Mouse (Mus musculus): ENCODE results near the gene Kif18b. TPM values are rescaled to one million over a fixed set of nuclear protein-coding genes. Genes with fewer than 3 reads are reported as not detected.

Gene Kif18b
- polyA plus RNA-seq, 1 experiment from 2014 or later, result 5.3 TPM

DNA sequence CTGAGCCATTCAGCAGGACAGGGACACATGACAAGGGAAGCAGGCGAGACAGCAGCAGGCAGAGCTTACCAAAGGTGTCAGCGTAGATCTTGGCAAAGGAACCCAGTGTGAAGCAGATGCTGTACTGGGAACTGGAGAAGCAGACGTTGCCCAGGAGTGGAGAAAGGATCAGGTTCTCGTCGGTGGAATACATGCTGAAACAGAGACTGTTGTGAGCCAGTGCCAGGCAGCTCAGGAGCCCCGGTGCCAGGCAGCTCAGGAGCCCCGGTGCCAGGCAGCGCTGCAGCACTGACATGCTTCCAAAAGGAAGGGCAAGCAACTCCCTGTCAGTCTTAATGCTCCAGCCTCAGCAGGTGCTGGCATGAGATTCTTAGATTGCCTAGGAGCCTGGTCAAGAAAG lies 65.0 kb downstream of the Kif18b start:
- 68% methylated on average over 8 of the region's 8 CpGs for WGBS
- Histone ChIP-seq H3K36me3 (peaks cover 69% of the 10 kb centered on the region), H3K27me3 (no peaks in the 10 kb centered on the region), H3K9me3 (no peaks in the 10 kb centered on the region), H3K9ac (replicated peaks) (no peak overlapping the region), H3K4me1 (no peaks in the 10 kb centered on the region), H3K4me3 (no peak overlapping the region), H3K4me2 (replicated peaks) (no peak overlapping the region), H3K27ac (replicated peaks) (no peak overlapping the region)
- no peak for ATAC-seq (replicated peaks)

DNA sequence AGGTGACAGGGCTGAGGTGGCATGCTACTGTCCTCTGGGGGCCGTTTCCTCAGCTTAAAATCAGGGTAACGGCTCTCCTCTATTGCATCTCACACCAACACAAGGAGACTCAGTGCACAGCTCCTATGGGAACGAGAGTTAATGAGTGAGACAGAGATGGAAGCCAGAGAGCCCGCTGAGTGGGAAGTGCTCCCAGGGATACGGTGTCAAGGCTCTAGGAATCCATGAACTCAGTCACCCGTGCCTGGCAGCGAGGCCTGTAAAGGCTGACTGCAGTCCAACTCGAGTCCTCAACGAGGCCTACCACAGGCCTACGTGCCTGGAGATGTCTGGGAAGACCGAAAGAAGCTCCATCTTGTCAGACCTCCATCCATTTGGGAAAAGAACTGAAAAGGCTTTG lies 66.0 kb downstream of the Kif18b start:
- no peak for ATAC-seq (replicated peaks)
- no peak overlapping the region for H3K27ac ChIP-seq (replicated peaks)
- H3K4me2 ChIP-seq (replicated peaks), result no peak overlapping the region
- H3K9ac ChIP-seq (replicated peaks), result no peak overlapping the region
- H3K27me3 ChIP-seq, result no peaks in the 10 kb centered on the region
- WGBS, result 84% methylated on average over 11 of the region's 11 CpGs
- H3K36me3 ChIP-seq, result peaks cover 72% of the 10 kb centered on the region
- no peaks in the 10 kb centered on the region for H3K4me1 ChIP-seq
- H3K9me3 ChIP-seq, result no peaks in the 10 kb centered on the region
- no peak overlapping the region for H3K4me3 ChIP-seq

DNA sequence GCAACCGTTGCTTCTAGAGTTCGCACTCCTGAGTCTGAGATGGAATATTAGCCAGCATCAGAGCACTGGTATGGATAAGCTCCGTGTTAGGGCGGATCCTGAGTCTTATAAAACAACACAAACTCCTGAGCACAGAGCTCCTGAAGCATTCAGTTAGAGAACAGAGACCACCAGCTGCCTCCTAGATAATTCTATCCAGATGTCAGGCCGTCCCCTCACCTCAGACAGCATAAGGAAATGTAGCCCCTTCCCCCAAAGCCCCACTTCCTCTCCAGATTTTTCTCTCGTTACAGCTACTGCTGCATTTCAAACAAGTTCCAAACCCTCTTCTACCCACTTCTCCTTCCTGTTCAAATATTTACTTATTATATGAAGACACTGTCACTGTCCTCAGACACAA lies 69.0 kb downstream of the Kif18b start:
- 88% methylated on average over 6 of the region's 6 CpGs for WGBS
- Histone ChIP-seq H3K9me3 (no peaks in the 10 kb centered on the region), H3K4me1 (no peaks in the 10 kb centered on the region), H3K4me3 (no peak overlapping the region), H3K27me3 (no peaks in the 10 kb centered on the region), H3K4me2 (replicated peaks) (no peak overlapping the region), H3K36me3 (peaks cover 79% of the 10 kb centered on the region), H3K27ac (replicated peaks) (no peak overlapping the region), H3K9ac (replicated peaks) (no peak overlapping the region)
- no peak for ATAC-seq (replicated peaks)

Other genes with a start within 250 kb of the Kif18b start
- 44.9 and 48.3 TPM in 2 replicates for gene Ccdc43, start 227.3 kb downstream of the Kif18b start, polyA plus RNA-seq (2015; fragmentation: Nextera tagmentation; extraction: Ambion mirVana)
- gene Adam11, start 163.7 kb downstream of the Kif18b start, polyA plus RNA-seq (2015; fragmentation: Nextera tagmentation; extraction: Ambion mirVana), result 22.1 and 25.6 TPM in 2 replicates
- 54.4 and 55.0 TPM in 2 replicates for gene Gjc1, start 105.4 kb downstream of the Kif18b start, polyA plus RNA-seq (2015; fragmentation: Nextera tagmentation; extraction: Ambion mirVana)
- gene Higd1b, start 89.3 kb downstream of the Kif18b start, polyA plus RNA-seq (2015; fragmentation: Nextera tagmentation; extraction: Ambion mirVana), result 12.8 and 13.0 TPM in 2 replicates
- 182 and 183 TPM in 2 replicates for gene Eftud2, start 44.1 kb downstream of the Kif18b start, polyA plus RNA-seq (2015; fragmentation: Nextera tagmentation; extraction: Ambion mirVana)
- 2.1 and 2.9 TPM in 2 replicates for gene Ccdc103, start 43.9 kb downstream of the Kif18b start, polyA plus RNA-seq (2015; fragmentation: Nextera tagmentation; extraction: Ambion mirVana)
- gene Fam187a, start 40.0 kb downstream of the Kif18b start, polyA plus RNA-seq (2015; fragmentation: Nextera tagmentation; extraction: Ambion mirVana), result 0.11 TPM in 1 of 2 replicates, not detected in the other
- gene Gfap, start 24.2 kb downstream of the Kif18b start, polyA plus RNA-seq (2015; fragmentation: Nextera tagmentation; extraction: Ambion mirVana), result 0.88 and 0.93 TPM in 2 replicates
- gene C1ql1, start 21.6 kb upstream of the Kif18b start, polyA plus RNA-seq (2015; fragmentation: Nextera tagmentation; extraction: Ambion mirVana), result 1.8 and 1.9 TPM in 2 replicates
- 41.0 and 43.9 TPM in 2 replicates for gene Nmt1, start 103.1 kb upstream of the Kif18b start, polyA plus RNA-seq (2015; fragmentation: Nextera tagmentation; extraction: Ambion mirVana)
- gene Dcakd, start 103.2 kb upstream of the Kif18b start, polyA plus RNA-seq (2015; fragmentation: Nextera tagmentation; extraction: Ambion mirVana), result 152 and 168 TPM in 2 replicates
- 1.9 and 2.3 TPM in 2 replicates for gene Plcd3, start 176.5 kb upstream of the Kif18b start, polyA plus RNA-seq (2015; fragmentation: Nextera tagmentation; extraction: Ambion mirVana)
- gene Acbd4, start 176.6 kb upstream of the Kif18b start, polyA plus RNA-seq (2015; fragmentation: Nextera tagmentation; extraction: Ambion mirVana), result 14.6 and 14.8 TPM in 2 replicates
- 3.4 and 3.8 TPM in 2 replicates for gene Hexim1, start 191.1 kb upstream of the Kif18b start, polyA plus RNA-seq (2015; fragmentation: Nextera tagmentation; extraction: Ambion mirVana)
- 20.8 and 23.8 TPM in 2 replicates for gene Hexim2, start 207.3 kb upstream of the Kif18b start, polyA plus RNA-seq (2015; fragmentation: Nextera tagmentation; extraction: Ambion mirVana)
- 1.7 and 3.1 TPM in 2 replicates for gene Fmnl1, start 246.0 kb upstream of the Kif18b start, polyA plus RNA-seq (2015; fragmentation: Nextera tagmentation; extraction: Ambion mirVana)